Mouse (Mus musculus) lung, embryonic 14.5 days (tissue): ENCODE measurements around the gene Kctd5. TPM values are rescaled to one million over a fixed set of nuclear protein-coding genes. Genes with fewer than 3 reads are reported as not detected.

Experiments used
- ATAC-seq: fragments of 200-750 bp; cut with Nextera tagmentation; 2 replicates; pipeline ENCODE4 v1.8.0; 2017; ENCODE audit warnings: mild to moderate bottlenecking, moderate TSS enrichment, moderate library complexity; ENCODE audit not compliant: insufficient read depth
- DNase-seq: peaks from one replicate; pipeline ENCODE4 v3.0.0-alpha.2; 2015
- H3K27ac ChIP-seq: fragments of 300-500 bp; sonication (generic); 2 replicates; pipeline ENCODE4 v1.5.1; 2014; ENCODE audit warnings: low read depth, mild to moderate bottlenecking, moderate library complexity
- H3K27me3 ChIP-seq: fragments of 300-500 bp; sonication (generic); 2 replicates; pipeline ENCODE4 v1.6.1; 2014; ENCODE audit warnings: low read length, control low read depth; ENCODE audit not compliant: insufficient read depth
- H3K36me3 ChIP-seq: fragments of 300-500 bp; sonication (generic); 2 replicates; pipeline ENCODE4 v1.6.1; 2014; ENCODE audit warnings: control low read depth; ENCODE audit not compliant: insufficient read depth
- H3K4me1 ChIP-seq: fragments of 300-500 bp; sonication (generic); 2 replicates; pipeline ENCODE4 v1.6.1; 2014; ENCODE audit warnings: antibody characterized with exemption, control low read depth; ENCODE audit not compliant: insufficient read depth
- H3K4me2 ChIP-seq: fragments of 300-500 bp; sonication (generic); 2 replicates; pipeline ENCODE4 v1.6.1; 2014; ENCODE audit warnings: mild to moderate bottlenecking
- H3K4me3 ChIP-seq: fragments of 300-500 bp; sonication (generic); 2 replicates; pipeline ENCODE4 v1.5.1; 2014; ENCODE audit warnings: low read depth, low read length
- H3K9ac ChIP-seq: fragments of 300-500 bp; sonication (generic); 2 replicates; pipeline ENCODE4 v1.6.1; 2014
- H3K9me3 ChIP-seq: fragments of 300-500 bp; sonication (generic); 2 replicates; pipeline ENCODE4 v1.6.1; 2016; ENCODE audit warnings: low read depth, low read length, control low read depth
- CTCF ChIP-seq: IDR thresholded peaks from 2 replicates; pipeline ENCODE4 v1.5.1; 2016; ENCODE audit warnings: antibody characterized with exemption, low read depth
- WGBS: fragments of 180-500 bp; shearing (Covaris S2); extraction: QIAGEN DNeasy Blood & Tissue Kit; methylation state at CpG from one replicate; pipeline ENCODE4 v1.1.7; 2014; 5-methylcytosine and 5-hydroxymethylcytosine counted together
- polyA plus RNA-seq: library from polyadenylated mRNA; unstranded; fragments of >200 nt; fragmentation: Nextera tagmentation; extraction: Ambion mirVana; gene quantifications from 2 replicates; pipeline ENCODE4 v1.2.1, GENCODE M21; 2014

The Kctd5 gene
- polyA plus RNA-seq, 1 experiment from 2014 or later, result 69.6 TPM

DNA sequence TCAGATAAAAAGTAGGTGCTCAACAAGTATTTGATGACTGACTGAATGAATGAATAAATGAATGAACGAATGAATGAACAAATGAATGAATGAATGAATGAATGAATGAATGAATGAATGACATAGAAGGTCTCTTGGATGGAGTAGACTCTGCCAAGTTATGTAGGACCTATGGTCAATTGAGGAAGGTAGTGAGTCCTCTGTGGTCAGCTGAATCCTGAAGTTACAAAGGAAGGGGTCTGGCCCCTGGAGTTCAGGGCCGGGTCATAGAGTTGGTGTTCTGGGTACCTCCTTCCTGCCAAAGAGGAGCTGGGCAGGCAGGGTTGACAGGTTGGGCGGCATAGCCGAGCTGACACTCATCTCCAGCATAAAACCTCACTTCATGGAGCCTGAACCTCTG lies 35.4 kb downstream of the Kctd5 start, which contains the start of gene Prss27:
Gene Prss27 (plus strand): TSS at position 301 of the 400 bp plus-strand sequence.
- TF ChIP-seq CTCF, result no peak
- Histone ChIP-seq H3K4me3 (no peak within 1 kb of the TSS), H3K27ac (no peak within 1 kb of the TSS), H3K9me3 (no peaks in the 10 kb centered on the region), H3K27me3 (no peaks in the 10 kb centered on the region), H3K4me2 (no peak within 1 kb of the TSS), H3K9ac (no peak within 1 kb of the TSS), H3K36me3 (no peaks in the 10 kb centered on the region), H3K4me1 (no peaks in the 10 kb centered on the region)
- ATAC-seq, result no peak
- 63% methylated on average over 4 of the region's 4 CpGs for WGBS
- no peak for DNase-seq

DNA sequence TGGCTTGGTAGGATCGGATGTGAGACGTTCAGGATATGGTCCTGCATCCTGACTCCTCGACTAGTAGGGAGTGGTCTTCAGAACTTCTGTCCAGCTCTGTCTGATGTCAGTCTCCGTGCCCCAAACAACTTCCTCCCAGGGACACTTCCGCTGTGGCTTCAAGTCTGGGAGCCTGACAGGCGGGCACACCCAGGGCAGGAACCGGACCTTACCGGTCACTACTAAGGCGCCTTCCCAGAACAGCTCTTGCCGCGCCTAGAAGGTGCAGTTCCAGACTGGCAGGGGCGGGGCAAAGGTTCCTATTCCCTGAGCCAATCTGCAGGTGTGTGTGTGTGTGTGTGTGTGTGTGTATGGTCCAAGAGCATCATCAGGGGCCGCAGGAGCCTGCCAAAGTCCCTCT lies 35.9 kb downstream of the Kctd5 start:
- TF ChIP-seq CTCF, result no peak
- Histone ChIP-seq H3K4me3 (no peak overlapping the region), H3K9ac (no peak overlapping the region), H3K4me1 (no peaks in the 10 kb centered on the region), H3K27ac (no peak overlapping the region), H3K9me3 (no peaks in the 10 kb centered on the region), H3K36me3 (no peaks in the 10 kb centered on the region), H3K4me2 (no peak overlapping the region), H3K27me3 (no peaks in the 10 kb centered on the region)
- WGBS, result 74% methylated on average over 13 of the region's 13 CpGs
- ATAC-seq, result no peak
- no peak for DNase-seq

DNA sequence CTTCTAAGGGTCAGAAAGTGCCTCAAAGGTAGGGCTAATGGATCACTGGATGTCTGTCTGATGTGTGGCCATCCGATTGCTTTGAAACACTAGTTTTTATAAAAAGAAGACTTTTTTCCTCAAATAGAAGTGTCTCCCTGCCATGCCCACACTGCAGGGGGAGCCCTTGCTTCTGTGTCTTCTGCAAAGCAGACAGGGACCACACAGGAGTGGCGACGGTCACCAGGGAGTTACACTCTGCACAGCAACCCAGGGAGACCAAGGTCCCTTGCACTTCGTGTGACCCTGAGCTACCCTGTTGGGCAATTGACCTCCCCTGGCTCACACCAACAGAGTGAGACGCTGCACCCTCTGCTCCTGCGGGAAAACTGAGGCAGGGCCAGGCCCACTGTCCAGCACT lies 36.3 kb downstream of the Kctd5 start:
- no peak for TF ChIP-seq CTCF
- no peak for DNase-seq

DNA sequence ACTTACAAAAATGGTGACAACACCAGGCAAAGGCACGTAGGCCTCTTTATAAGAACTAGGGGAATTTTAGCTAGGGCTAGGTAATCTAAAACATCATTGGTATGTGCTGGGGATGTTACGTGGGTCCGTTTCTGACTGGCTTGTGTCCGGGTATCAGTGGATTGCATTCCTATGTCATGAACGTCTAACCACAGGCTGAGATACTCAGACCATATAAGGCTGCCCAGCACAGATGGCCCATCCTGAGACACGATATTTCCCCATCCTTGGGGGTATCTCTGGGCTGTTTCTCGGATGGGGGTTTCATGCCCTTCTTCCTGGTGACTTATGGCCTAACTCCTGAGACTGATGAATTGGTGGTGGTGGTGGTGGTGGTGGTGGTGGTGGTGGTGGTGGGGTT lies 38.2 kb downstream of the Kctd5 start:
- Histone ChIP-seq H3K4me2 (no peak overlapping the region), H3K36me3 (no peaks in the 10 kb centered on the region), H3K9me3 (no peaks in the 10 kb centered on the region), H3K27me3 (no peaks in the 10 kb centered on the region), H3K4me1 (no peaks in the 10 kb centered on the region), H3K4me3 (no peak overlapping the region), H3K27ac (no peak overlapping the region), H3K9ac (no peak overlapping the region)
- 38% methylated on average over 7 of the region's 7 CpGs for WGBS
- DNase-seq, result no peak
- no peak for ATAC-seq
- no peak for TF ChIP-seq CTCF

More for the DNA sequence above, 36.3 kb downstream of the Kctd5 start:
- Histone ChIP-seq H3K9ac (no peak overlapping the region), H3K27ac (no peak overlapping the region), H3K36me3 (no peaks in the 10 kb centered on the region), H3K4me3 (no peak overlapping the region), H3K27me3 (no peaks in the 10 kb centered on the region), H3K4me2 (no peak overlapping the region), H3K9me3 (no peaks in the 10 kb centered on the region), H3K4me1 (no peaks in the 10 kb centered on the region)
- WGBS, result 66% methylated on average over 6 of the region's 6 CpGs
- no peak for ATAC-seq

DNA sequence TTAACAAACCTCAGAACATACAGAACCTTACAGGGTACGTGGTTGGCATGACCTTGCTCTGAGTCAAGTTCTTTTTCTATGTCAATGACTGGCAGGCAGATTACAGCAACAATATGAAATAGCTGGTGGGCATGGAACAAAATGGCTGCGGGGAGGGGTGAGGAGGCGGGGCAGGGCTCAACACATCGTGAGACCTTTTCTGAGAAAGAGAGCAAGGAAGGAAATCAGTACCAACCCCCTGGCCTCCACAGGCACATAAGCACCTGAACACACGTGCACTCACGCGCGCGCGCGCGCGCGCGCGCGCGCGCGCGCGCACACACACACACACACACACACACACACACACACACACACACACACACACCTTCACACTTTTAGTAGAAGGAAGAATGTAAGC lies 42.7 kb downstream of the Kctd5 start:
- TF ChIP-seq CTCF, result no peak
- H3K27ac ChIP-seq, result no peak overlapping the region
- H3K9me3 ChIP-seq, result no peaks in the 10 kb centered on the region
- no peak overlapping the region for H3K9ac ChIP-seq
- H3K36me3 ChIP-seq, result no peaks in the 10 kb centered on the region
- DNase-seq (no peak), ATAC-seq (no peak)
- H3K4me3 ChIP-seq, result no peak overlapping the region
- no peak overlapping the region for H3K4me2 ChIP-seq
- no peaks in the 10 kb centered on the region for H3K27me3 ChIP-seq
- WGBS, result 69% methylated on average over 9 of the region's 22 CpGs
- H3K4me1 ChIP-seq, result no peaks in the 10 kb centered on the region

DNA sequence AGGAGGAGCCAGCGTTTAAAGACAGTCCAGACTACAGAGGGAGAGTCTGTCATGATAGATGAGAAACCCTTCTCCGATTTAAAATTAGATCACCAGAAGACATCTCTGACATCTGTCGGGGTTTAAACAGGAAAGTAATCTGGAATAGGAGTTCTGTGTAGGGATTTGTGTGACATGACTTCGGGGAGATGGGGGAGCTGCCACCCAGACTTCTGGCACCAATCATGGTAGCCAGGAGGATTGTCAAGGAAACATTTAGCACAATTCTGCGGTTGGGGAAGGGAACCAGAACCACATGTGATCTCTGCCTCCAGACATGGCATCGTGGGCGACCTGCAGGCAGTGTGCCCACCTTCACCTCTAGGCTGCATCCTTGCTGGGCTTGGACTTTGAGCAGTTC lies 43.8 kb downstream of the Kctd5 start:
- Histone ChIP-seq H3K9ac (no peak overlapping the region), H3K4me3 (no peak overlapping the region), H3K36me3 (no peaks in the 10 kb centered on the region), H3K4me2 (no peak overlapping the region), H3K27ac (no peak overlapping the region), H3K27me3 (no peaks in the 10 kb centered on the region), H3K9me3 (no peaks in the 10 kb centered on the region), H3K4me1 (no peaks in the 10 kb centered on the region)
- no peak for DNase-seq
- ATAC-seq, result no peak
- no peak for TF ChIP-seq CTCF
- 77% methylated on average over 7 of the region's 7 CpGs for WGBS

DNA sequence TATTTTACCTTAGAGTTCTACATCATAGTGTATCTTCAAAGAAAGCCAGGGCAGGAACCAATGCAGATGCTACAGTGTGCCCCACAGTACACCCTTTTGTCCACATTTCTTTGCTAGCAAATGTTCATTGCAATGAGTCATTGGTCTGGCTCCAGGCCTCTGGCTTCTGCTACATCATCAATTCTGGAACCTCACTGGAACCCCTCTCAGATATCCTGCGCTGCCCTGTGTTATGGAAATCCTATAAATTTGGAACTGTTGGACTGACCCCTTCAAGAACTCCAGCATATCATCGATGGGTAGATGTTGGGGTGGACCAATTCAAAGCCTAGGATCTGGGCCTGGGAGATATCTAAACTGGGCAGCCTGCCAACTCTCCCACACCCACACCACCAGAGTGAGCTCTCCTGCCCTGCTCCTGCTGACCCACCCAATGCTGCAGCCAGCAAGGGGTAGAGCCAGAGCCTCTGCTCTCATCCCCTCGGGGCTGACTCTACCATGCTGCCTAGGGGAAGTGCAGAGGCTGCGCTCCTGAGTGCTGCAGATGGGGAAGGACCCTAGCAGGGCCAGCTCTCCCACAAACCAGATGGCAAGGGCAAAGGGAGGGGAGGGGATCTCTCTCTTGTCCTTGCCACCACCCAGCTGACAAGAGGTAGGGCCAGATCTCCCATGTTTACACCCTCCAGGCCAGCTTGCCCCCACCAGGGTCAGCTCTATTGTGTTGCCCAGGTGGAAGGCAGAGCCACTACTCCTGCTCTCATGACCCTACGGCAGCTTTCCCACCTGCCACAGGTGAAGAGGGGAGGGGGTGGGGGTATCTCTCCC lies 51.7 kb downstream of the Kctd5 start:
- peaks cover 15% of the 10 kb centered on the region; the same call in 1 of the 2 replicates for H3K4me1 ChIP-seq
- WGBS, result 37% methylated on average over 5 of the region's 5 CpGs
- peak overlapping the region; percentile 92 for H3K27ac ChIP-seq
- no peaks in the 10 kb centered on the region for H3K27me3 ChIP-seq
- H3K9me3 ChIP-seq, result no peaks in the 10 kb centered on the region
- no peaks in the 10 kb centered on the region for H3K36me3 ChIP-seq
- peak overlapping the region; percentile 40 for H3K4me2 ChIP-seq
- no peak overlapping the region for H3K9ac ChIP-seq
- TF ChIP-seq CTCF, result no peak
- no peak overlapping the region for H3K4me3 ChIP-seq
- DNase-seq, result peak; percentile 69
- peak; percentile 67 for ATAC-seq
